Mouse (Mus musculus) forebrain, embryonic 15.5 days (tissue): ENCODE data around the gene Jpt1. TPM values are rescaled to one million over a fixed set of nuclear protein-coding genes. Genes with fewer than 3 reads are reported as not detected.

Experiments used
- ATAC-seq: fragments of 200-750 bp; cut with Nextera tagmentation; replicated peaks from 2 replicates; pipeline ENCODE4 v1.8.0; 2017; ENCODE audit warnings: mild to moderate bottlenecking, moderate TSS enrichment, moderate library complexity
- H3K27ac ChIP-seq: fragments of 300-500 bp; sonication (generic); replicated peaks from 2 replicates; pipeline ENCODE4 v1.5.1; 2015; ENCODE audit warnings: mild to moderate bottlenecking, inconsistent platforms
- H3K27me3 ChIP-seq: fragments of 300-500 bp; sonication (generic); 2 replicates; pipeline ENCODE4 v1.6.1; 2015; ENCODE audit warnings: inconsistent platforms
- H3K36me3 ChIP-seq: fragments of 300-500 bp; sonication (generic); 2 replicates; pipeline ENCODE4 v1.6.1; 2015; ENCODE audit warnings: mild to moderate bottlenecking, inconsistent platforms
- H3K4me1 ChIP-seq: fragments of 300-500 bp; sonication (generic); 2 replicates; pipeline ENCODE4 v1.6.1; 2015; ENCODE audit warnings: inconsistent platforms
- H3K4me2 ChIP-seq: fragments of 300-500 bp; sonication (generic); replicated peaks from 2 replicates; pipeline ENCODE4 v1.6.1; 2015; ENCODE audit warnings: mild to moderate bottlenecking, inconsistent platforms
- H3K4me3 ChIP-seq: fragments of 300-500 bp; sonication (generic); 2 replicates; pipeline ENCODE4 v1.5.1; 2015; ENCODE audit warnings: mild to moderate bottlenecking, inconsistent platforms
- H3K9ac ChIP-seq: fragments of 300-500 bp; sonication (generic); replicated peaks from 2 replicates; pipeline ENCODE4 v1.6.1; 2015; ENCODE audit warnings: mild to moderate bottlenecking, inconsistent platforms
- H3K9me3 ChIP-seq: fragments of 300-500 bp; sonication (generic); 2 replicates; pipeline ENCODE4 v1.6.1; 2016; ENCODE audit warnings: inconsistent platforms
- WGBS: fragments of 180-500 bp; shearing (Covaris S2); methylation state at CpG from one replicate; pipeline ENCODE4 v1.1.7; 2015; ENCODE audit warnings: mixed read lengths; 5-methylcytosine and 5-hydroxymethylcytosine counted together
- microRNA-seq: library from miRNA; unstranded; fragments of <30 nt; microRNA quantifications from one replicate; pipeline ENCODE4, GENCODE M21; 2016
- polyA plus RNA-seq: library from polyadenylated mRNA; unstranded; fragments of >200 nt; fragmentation: Nextera tagmentation; extraction: Ambion mirVana; gene quantifications from 2 replicates; pipeline ENCODE4 v1.2.1, GENCODE M21; 2015

The Jpt1 gene
- polyA plus RNA-seq, 1 experiment from 2014 or later, result 1,941 TPM

DNA sequence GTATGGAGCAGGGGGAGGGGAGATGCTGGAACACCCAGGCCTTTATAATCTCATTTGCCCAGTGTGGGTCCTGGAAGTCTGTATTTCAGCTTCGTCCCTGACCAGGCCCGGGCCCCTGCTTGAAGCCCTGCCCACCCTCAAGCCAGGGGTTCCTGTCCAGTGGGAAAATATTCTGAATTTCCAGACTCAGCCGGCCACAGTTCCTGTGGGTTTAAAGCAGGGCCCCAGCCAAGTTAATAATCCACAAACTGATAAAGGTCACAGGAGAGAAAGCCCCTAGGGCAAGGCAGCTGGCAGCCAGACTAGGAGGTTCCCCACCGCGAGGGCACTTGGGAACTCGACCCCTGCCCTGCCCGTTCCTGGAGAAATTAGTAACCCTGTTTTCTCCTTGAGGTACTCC, 65.2 kb downstream of the Jpt1 start:
- no peaks in the 10 kb centered on the region for H3K27me3 ChIP-seq
- H3K9me3 ChIP-seq, result no peaks in the 10 kb centered on the region
- H3K9ac ChIP-seq, result no peak overlapping the region
- H3K4me1 ChIP-seq, result no peaks in the 10 kb centered on the region
- no peak overlapping the region for H3K4me2 ChIP-seq
- WGBS, result 71% methylated on average over 7 of the region's 7 CpGs
- no peaks in the 10 kb centered on the region for H3K36me3 ChIP-seq
- no peak overlapping the region for H3K4me3 ChIP-seq
- no peak for ATAC-seq
- H3K27ac ChIP-seq, result no peak overlapping the region

DNA sequence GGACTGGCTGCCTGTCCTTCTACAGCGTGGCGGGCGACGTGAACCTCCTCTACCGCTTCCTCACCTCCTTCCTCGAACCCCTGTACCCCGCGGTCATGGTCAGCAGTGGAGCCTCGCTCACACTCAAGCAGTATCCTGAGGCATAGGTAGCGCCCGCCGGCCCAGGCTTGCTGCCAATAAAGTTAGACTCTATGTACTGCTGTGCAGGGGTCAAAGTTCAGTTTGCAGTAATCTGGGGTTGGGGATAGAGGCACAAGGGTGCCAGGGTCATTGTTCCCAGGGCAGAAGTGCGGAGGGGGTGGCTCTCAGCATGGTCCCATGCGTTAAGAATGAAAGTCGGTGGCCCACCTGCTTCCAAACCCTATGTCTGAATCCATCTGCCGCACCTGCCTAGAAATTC, 66.1 kb downstream of the Jpt1 start:
- H3K36me3 ChIP-seq, result no peaks in the 10 kb centered on the region
- no peaks in the 10 kb centered on the region for H3K9me3 ChIP-seq
- H3K27me3 ChIP-seq, result no peaks in the 10 kb centered on the region
- H3K4me2 ChIP-seq, result no peak overlapping the region
- H3K4me3 ChIP-seq, result no peak overlapping the region
- no peak overlapping the region for H3K9ac ChIP-seq
- 86% methylated on average over 16 of the region's 16 CpGs for WGBS
- no peaks in the 10 kb centered on the region for H3K4me1 ChIP-seq
- no peak for ATAC-seq
- no peak overlapping the region for H3K27ac ChIP-seq

Small RNA genes within 50 kb of the gene (microRNA-seq; reads per million reads assigned to microRNA genes)
- not detected for gene Mir3968

Other genes starting within 250 kb of the Jpt1 start
- 0.22 and 0.23 TPM in 2 replicates for gene Grin2c, start 247.1 kb downstream of the Jpt1 start, polyA plus RNA-seq
- gene Fdxr, start 237.3 kb downstream of the Jpt1 start, polyA plus RNA-seq, result 23.9 and 24.0 TPM in 2 replicates
- 0.37 TPM in 2 replicates for gene Fads6, start 216.7 kb downstream of the Jpt1 start, polyA plus RNA-seq
- 0.08 TPM in 1 of 2 replicates, not detected in the other for gene Otop2, start 207.2 kb downstream of the Jpt1 start, polyA plus RNA-seq
- 0.05 TPM in 1 of 2 replicates, not detected in the other for gene Ush1g, start 192.3 kb downstream of the Jpt1 start, polyA plus RNA-seq
- gene Otop3, start 179.7 kb downstream of the Jpt1 start, polyA plus RNA-seq, result 0.10 and 0.25 TPM in 2 replicates
- 48.9 and 50.3 TPM in 2 replicates for gene Hid1, start 146.6 kb downstream of the Jpt1 start, polyA plus RNA-seq
- 20.9 and 21.2 TPM in 2 replicates for gene Cdr2l, start 132.5 kb downstream of the Jpt1 start, polyA plus RNA-seq
- gene Mrpl58, start 110.6 kb downstream of the Jpt1 start, polyA plus RNA-seq, result 178 and 192 TPM in 2 replicates
- 722 and 770 TPM in 2 replicates for gene Atp5h, start 94.4 kb downstream of the Jpt1 start, polyA plus RNA-seq
- 23.6 and 26.3 TPM in 2 replicates for gene Kctd2, start 94.3 kb downstream of the Jpt1 start, polyA plus RNA-seq
- not detected in 2 replicates for gene Trim80, start 73.8 kb downstream of the Jpt1 start, polyA plus RNA-seq
- gene Slc16a5, start 51.9 kb downstream of the Jpt1 start, polyA plus RNA-seq, result 0.10 TPM in 1 of 2 replicates, not detected in the other
- gene Armc7, start 38.7 kb downstream of the Jpt1 start, polyA plus RNA-seq, result 15.6 and 16.1 TPM in 2 replicates
- gene Nt5c, start 22.5 kb downstream of the Jpt1 start, polyA plus RNA-seq, result 94.3 and 102 TPM in 2 replicates
- gene Sumo2, start 21.9 kb upstream of the Jpt1 start, polyA plus RNA-seq, result 1,191 and 1,214 TPM in 2 replicates
- gene Nup85, start 50.0 kb upstream of the Jpt1 start, polyA plus RNA-seq, result 127 and 138 TPM in 2 replicates
- gene Mrps7, start 89.5 kb upstream of the Jpt1 start, polyA plus RNA-seq, result 70.3 and 73.6 TPM in 2 replicates
- 28.1 and 28.2 TPM in 2 replicates for gene Gga3, start 89.7 kb upstream of the Jpt1 start, polyA plus RNA-seq
- 9.1 and 11.4 TPM in 2 replicates for gene Mif4gd, start 98.6 kb upstream of the Jpt1 start, polyA plus RNA-seq
- gene Slc25a19, start 113.9 kb upstream of the Jpt1 start, polyA plus RNA-seq, result 55.3 and 56.1 TPM in 2 replicates
- gene Grb2, start 194.2 kb upstream of the Jpt1 start, polyA plus RNA-seq, result 180 and 199 TPM in 2 replicates